Mouse (Mus musculus) embryonic facial prominence, embryonic 10.5 days (tissue): ENCODE measurements around the gene Hdac2. TPM values are rescaled to one million over a fixed set of nuclear protein-coding genes. Genes with fewer than 3 reads are reported as not detected.

ENCODE experiments used
- DNase-seq: peaks from one replicate; pipeline ENCODE4 v3.0.0-alpha.2; 2017; ENCODE audit warnings: low spot score
- H3K27ac ChIP-seq: fragments of 300-500 bp; sonication (generic); replicated peaks from 2 replicates; pipeline ENCODE4 v1.5.1; 2016; ENCODE audit warnings: mild to moderate bottlenecking
- H3K27me3 ChIP-seq: fragments of 300-500 bp; sonication (generic); replicated peaks from 2 replicates; pipeline ENCODE4 v1.6.1; 2016; ENCODE audit warnings: low read depth, mild to moderate bottlenecking; ENCODE audit not compliant: poor library complexity, severe bottlenecking
- H3K36me3 ChIP-seq: fragments of 300-500 bp; sonication (generic); replicated peaks from 2 replicates; pipeline ENCODE4 v1.6.1; 2016; ENCODE audit warnings: mild to moderate bottlenecking, moderate library complexity
- H3K4me1 ChIP-seq: fragments of 300-500 bp; sonication (generic); 2 replicates; pipeline ENCODE4 v1.6.1; 2016
- H3K4me3 ChIP-seq: fragments of 300-500 bp; sonication (generic); 2 replicates; pipeline ENCODE4 v1.5.1; 2016; ENCODE audit warnings: mild to moderate bottlenecking, moderate library complexity
- H3K9me3 ChIP-seq: fragments of 300-500 bp; sonication (generic); 2 replicates; pipeline ENCODE4 v1.6.1; 2016; ENCODE audit warnings: mild to moderate bottlenecking
- WGBS: fragments of 180-500 bp; shearing (Covaris S2); methylation state at CpG from one replicate; pipeline ENCODE4 v1.1.7; 2016; 5-methylcytosine and 5-hydroxymethylcytosine counted together
- polyA plus RNA-seq: library from polyadenylated mRNA; unstranded; fragments of >200 nt; fragmentation: Nextera tagmentation; extraction: Ambion mirVana; gene quantifications from 2 replicates; pipeline ENCODE4 v1.2.1, GENCODE M21; 2016

The Hdac2 gene
- polyA plus RNA-seq, 1 experiment from 2014 or later = 331 TPM

GRCm38 (mm10) chr10:37014274-37015107 is 40.1 kb downstream of the Hdac2 start:
- no peaks in the 10 kb centered on the region for H3K36me3 ChIP-seq
- WGBS = 55% methylated on average over 8 of the region's 8 CpGs
- H3K27me3 ChIP-seq = no peaks in the 10 kb centered on the region
- no peak overlapping the region for H3K27ac ChIP-seq
- DNase-seq = peak; percentile 71
- no peak overlapping the region for H3K4me3 ChIP-seq
- H3K9me3 ChIP-seq = no peaks in the 10 kb centered on the region
- peaks cover 5% of the 10 kb centered on the region; the same call in 1 of the 2 replicates for H3K4me1 ChIP-seq

- WGBS = 57% methylated on average over 2 of the region's 2 CpGs
- no peak overlapping the region for H3K27ac ChIP-seq
- H3K4me1 ChIP-seq = peaks cover 5% of the 10 kb centered on the region; the same call in 1 of the 2 replicates
- no peaks in the 10 kb centered on the region for H3K9me3 ChIP-seq
- DNase-seq = no peak
- no peaks in the 10 kb centered on the region for H3K27me3 ChIP-seq
- H3K36me3 ChIP-seq = no peaks in the 10 kb centered on the region
- H3K4me3 ChIP-seq = no peak overlapping the region
Measured at GRCm38 (mm10) chr10:37015729-37016128, 41.4 kb downstream of the Hdac2 start.

GRCm38 (mm10) chr10:37016200-37016599 is 41.9 kb downstream of the Hdac2 start:
- H3K36me3 ChIP-seq = no peaks in the 10 kb centered on the region
- WGBS = 71% methylated on average over 2 of the region's 2 CpGs
- H3K27me3 ChIP-seq = no peaks in the 10 kb centered on the region
- DNase-seq = no peak
- peaks cover 5% of the 10 kb centered on the region; the same call in 1 of the 2 replicates for H3K4me1 ChIP-seq
- no peak overlapping the region for H3K4me3 ChIP-seq
- H3K9me3 ChIP-seq = no peaks in the 10 kb centered on the region
- no peak overlapping the region for H3K27ac ChIP-seq

GRCm38 (mm10) chr10:37024301-37024700 is 50.0 kb downstream of the Hdac2 start:
- no peak overlapping the region for H3K4me3 ChIP-seq

GRCm38 (mm10) chr10:37028651-37029050 is 54.3 kb downstream of the Hdac2 start:
- no peaks in the 10 kb centered on the region for H3K9me3 ChIP-seq
- 67% methylated on average over 2 of the region's 2 CpGs for WGBS

More at GRCm38 (mm10) chr10:37024301-37024700, 50.0 kb downstream of the Hdac2 start:
- no peaks in the 10 kb centered on the region for H3K27me3 ChIP-seq
- no peaks in the 10 kb centered on the region for H3K9me3 ChIP-seq
- no peaks in the 10 kb centered on the region for H3K36me3 ChIP-seq
- 71% methylated on average over 1 of the region's 1 CpGs for WGBS
- no peaks in the 10 kb centered on the region for H3K4me1 ChIP-seq
- DNase-seq = no peak
- no peak overlapping the region for H3K27ac ChIP-seq

GRCm38 (mm10) chr10:37035090-37035497 is 60.8 kb downstream of the Hdac2 start:
- 65% methylated on average over 7 of the region's 7 CpGs for WGBS
- no peaks in the 10 kb centered on the region for H3K36me3 ChIP-seq
- no peaks in the 10 kb centered on the region for H3K27me3 ChIP-seq
- H3K4me1 ChIP-seq = no peaks in the 10 kb centered on the region
- H3K27ac ChIP-seq = no peak overlapping the region
- no peak for DNase-seq
- no peaks in the 10 kb centered on the region for H3K9me3 ChIP-seq
- H3K4me3 ChIP-seq = no peak overlapping the region

More at GRCm38 (mm10) chr10:37028651-37029050, 54.3 kb downstream of the Hdac2 start:
- H3K36me3 ChIP-seq = no peaks in the 10 kb centered on the region
- no peaks in the 10 kb centered on the region for H3K27me3 ChIP-seq
- no peak overlapping the region for H3K4me3 ChIP-seq
- no peak overlapping the region for H3K27ac ChIP-seq
- DNase-seq = no peak
- no peaks in the 10 kb centered on the region for H3K4me1 ChIP-seq

- Histone ChIP-seq H3K36me3 (no peaks in the 10 kb centered on the region), H3K4me3 (no peak overlapping the region), H3K27me3 (no peaks in the 10 kb centered on the region), H3K4me1 (no peaks in the 10 kb centered on the region), H3K9me3 (no peaks in the 10 kb centered on the region), H3K27ac (no peak overlapping the region)
- DNase-seq = no peak
- WGBS = 86% methylated on average over 8 of the region's 8 CpGs
Measured at GRCm38 (mm10) chr10:37047661-37048098, 73.3 kb downstream of the Hdac2 start.

Other genes with a start within 250 kb of the Hdac2 start
- gene Marcks, start 164.4 kb downstream of the Hdac2 start, polyA plus RNA-seq = 135 and 155 TPM in 2 replicates